Mouse (Mus musculus) activated CD4-positive, CD25-positive, alpha-beta regulatory T cell, adult 4 months (primary cell): ENCODE data around the gene Ptprn2. TPM values are rescaled to one million over a fixed set of nuclear protein-coding genes. Genes with fewer than 3 reads are reported as not detected.

Source experiments
- ATAC-seq: one replicate; pipeline ENCODE4 v1.8.0; 2017
- polyA plus RNA-seq, 2 experiments: library from polyadenylated mRNA; unstranded; fragments of 100-300 nt; shearing (Covaris generic); gene quantifications; one replicate each; pipeline ENCODE4 v1.2.1; 2017

Ptprn2 gene
- polyA plus RNA-seq, 2 experiments from 2014 or later: not detected

DNA sequence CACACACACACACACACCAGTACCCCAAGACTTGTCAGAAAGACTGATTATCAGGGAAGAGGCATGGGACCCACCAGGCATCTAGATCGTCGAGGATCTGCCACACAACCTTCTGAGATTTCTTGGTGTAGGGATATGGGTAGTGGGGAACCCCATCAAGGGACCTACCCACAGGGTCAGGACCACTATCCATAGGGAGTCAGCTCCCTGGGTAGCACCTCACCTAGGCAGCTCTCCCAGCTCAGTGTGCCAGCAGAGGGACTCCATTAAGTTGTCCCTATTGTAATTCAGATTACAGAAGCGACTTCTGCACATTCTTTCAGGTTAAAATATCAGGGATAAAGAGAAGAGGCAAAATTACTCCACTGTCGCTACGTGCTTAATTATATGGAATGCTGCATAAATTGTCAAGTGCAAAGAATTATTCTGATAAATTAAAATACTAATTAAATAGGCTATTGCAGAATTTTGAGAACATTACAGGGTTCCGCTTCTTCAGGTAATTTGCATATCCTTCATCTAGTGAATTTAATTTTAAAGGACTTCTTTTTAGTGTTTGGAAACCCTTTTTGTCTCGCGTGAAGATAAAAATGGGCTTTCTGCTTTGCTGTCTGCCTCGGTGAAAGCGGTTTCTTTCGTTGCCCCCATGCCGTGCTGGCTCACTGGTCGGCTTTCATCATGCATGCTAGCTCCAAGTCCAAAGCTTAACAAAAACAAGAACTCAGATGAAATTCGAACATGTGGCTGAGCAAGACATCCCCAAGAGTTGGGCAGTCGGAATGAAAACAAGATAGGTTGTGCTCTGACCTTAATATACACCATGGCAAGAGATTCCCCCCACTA, 531.5 kb downstream of the Ptprn2 start:
- ATAC-seq: no peak

DNA sequence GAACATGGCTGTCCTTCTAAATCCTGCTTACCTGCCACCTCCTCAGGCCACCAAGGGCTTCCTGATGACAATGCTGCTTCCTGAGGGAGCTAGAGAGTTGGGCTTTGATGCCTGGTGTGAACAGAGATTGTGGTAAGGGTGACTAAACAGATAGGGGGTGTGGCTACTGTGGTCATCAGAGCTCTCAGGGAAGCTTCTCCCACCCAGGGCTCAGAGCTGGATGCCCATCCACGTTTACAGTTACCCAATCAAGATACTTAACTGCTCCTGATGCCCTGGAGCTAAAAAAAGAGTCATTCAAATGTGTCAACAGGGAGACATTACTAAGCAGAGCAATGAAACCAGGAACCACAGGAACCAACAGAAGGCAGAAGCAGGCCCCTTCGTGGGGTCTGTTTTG, 532.4 kb downstream of the Ptprn2 start:
- no peak for ATAC-seq

DNA sequence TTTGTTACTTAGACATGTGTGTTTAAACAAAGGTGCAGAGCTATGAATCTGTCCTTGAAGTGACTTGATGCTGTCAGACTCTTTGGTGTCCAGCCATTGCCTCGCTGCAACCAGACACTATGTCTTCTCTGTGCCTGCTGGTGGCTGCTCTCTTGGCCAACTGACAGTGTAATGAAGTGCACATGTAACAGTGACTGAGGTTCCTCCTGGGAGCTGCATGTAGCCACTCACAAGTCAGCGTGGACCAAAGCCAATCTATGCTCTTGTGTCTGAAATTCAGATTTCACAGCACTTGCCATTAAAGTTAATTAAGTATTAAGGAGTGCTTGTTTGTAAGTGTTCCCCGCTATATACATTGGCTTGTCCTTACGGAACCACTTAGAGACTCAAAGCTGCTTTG, 537.7 kb downstream of the Ptprn2 start:
- no peak for ATAC-seq

DNA sequence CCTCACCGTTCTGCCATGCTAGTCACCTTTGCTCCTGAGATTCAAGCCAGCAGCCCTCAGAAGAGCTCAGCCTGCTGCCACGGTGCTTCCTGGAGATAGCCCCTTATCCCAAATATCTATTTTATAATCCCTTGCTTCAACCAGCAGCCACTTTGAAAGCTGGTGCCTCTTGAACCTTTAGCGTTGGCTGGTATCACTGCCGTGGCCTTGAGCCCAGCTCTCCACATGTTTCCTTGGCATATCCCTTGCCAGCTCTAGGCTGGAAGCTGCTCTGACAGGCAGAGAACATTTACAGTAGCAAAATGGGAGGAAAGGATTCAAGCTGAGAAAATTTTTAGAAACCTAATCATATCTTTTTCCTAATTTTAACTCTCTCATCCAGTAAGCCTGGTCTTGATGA, 539.4 kb downstream of the Ptprn2 start:
- ATAC-seq: no peak

DNA sequence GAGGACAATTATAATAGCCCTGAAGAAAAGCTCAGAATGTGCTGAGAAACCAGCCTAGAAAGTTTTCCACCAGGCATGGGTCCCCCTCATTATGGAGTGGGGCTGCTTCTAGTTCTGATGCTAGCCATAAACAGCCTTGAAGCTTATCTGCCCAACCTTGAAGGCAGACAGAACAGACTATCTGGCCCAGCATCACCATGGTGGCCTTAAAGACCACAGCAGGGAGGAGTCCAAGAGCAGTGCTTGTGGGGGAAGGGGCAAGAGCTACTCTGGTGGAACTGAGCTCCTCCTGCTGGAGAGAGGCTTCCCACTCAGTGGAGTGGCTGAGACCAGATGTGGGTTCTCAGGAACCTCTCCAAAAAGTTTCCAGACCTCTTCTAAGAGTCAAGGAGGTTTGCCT, 540.2 kb downstream of the Ptprn2 start:
- no peak for ATAC-seq

DNA sequence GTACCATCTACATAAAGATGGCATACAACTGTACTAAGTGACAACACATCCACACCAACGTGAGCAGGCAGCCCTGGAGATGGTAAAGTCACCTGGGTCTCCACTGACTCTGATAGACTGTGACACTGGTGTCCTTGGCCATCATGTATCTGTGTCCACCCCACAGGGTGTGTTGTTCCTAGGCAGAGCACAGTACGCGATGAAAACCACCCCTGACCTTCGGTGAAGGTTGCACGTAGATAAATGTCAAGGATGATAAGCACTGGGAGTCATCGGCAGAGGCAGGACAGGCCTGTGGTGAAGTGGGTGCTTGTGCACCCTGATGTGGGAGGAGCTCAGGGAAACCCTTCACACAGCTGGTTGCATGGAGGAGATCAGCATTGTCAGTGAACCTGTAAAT, 541.8 kb downstream of the Ptprn2 start:
- ATAC-seq: no peak

DNA sequence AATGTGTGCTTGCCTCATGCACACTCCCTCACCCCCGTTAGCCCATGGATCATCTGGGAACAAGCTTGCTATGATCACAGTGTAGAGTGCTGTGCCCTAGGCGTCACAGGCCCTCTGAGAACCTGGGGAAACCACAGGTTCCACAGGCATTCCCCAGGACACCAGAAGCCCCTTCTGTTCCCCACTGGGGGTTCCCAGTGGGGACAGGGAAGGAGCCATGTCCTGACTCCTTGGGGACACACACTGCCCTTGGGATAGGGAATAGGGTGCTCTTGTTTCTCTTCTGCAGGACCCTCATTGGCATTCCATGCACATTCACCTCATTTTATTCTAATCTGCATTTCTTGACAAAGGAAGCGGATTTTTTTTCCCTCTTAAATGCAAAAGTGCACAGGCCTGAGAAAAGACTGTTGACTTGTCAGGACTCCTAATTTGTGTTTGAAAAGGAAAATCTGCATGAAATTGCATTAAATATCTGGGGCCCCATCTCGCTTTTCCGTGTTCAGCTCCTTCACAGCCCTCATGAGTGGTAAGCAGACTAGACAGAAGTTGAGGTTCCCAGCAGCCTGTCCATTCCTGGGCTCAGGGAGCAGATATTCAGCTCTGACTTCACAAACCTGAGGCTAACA, 542.9 kb downstream of the Ptprn2 start:
- no peak for ATAC-seq

DNA sequence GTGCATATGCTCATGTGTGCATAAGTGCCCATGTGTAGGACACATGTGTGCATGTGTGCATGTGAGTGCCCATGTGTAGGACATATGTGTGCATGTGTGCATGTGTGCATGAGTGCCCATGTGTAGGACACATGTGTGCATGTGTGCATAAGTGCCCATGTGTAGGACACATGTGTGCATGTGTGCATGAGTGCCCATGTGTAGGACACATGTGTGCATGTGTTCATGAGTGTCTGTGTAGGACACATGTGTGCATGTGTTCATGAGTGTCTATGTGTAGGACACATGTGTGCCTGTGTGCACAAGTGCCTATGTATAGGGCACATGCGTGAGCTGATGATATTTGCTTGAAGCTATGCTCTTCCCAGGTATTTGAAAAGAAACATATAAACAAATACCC, 547.7 kb downstream of the Ptprn2 start:
- ATAC-seq: no peak

DNA sequence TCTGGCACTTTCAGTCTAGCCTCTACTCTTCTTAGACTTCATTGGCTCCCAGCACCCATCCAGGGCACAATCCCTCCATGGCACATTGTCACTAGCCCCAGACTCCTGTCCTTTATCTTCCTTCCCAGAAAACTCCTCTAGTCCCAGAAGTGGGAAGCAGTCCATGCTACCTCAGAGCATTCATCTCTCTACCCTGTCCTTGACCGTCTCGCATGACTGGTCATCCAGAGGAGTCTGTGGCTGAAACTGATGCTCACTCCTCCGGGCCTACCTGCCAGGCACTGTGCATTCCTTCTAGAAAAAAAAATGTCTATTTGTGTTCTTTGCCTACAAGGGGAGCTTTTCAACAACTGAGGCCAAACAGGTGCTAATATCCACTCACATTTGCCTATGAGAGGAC, 549.0 kb downstream of the Ptprn2 start:
- no peak for ATAC-seq

DNA sequence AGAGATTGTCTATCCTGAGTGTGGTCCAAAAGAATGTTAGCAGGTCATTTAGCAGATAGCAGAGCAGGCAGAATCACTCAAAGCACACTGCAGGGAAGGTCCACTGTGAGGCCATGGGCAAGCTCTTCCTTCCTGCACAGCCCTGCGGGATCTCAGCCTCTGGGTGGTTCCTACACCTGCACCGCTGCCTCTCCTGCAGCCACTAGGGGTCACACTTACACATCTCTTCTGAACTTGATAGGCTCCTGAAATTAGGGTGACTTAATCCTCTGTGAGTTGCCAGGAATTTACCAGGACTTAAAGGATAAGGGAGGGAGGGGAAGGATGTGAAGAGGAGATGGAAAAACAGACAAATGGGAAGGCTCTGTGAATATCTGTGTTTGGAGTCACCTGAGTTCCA, 549.7 kb downstream of the Ptprn2 start:
- ATAC-seq: no peak

DNA sequence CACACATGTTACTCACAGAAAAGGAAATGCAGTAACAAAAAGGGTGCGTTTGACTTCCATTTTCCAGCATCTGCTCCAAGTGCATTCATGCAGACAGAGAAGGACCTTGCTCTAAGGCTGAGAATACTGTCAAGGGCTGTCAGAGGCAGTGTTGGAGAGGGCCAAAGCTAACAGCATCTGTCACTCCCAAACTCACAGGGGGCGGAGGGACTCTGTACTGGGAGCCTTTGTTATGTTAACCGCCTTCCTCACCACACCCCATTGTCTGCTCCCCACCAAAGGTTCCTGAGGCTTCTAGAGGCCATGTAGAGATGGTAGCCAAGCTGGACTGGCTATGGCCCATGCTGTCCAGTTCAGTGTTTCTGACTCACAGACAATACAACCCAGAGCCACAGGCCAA, 553.9 kb downstream of the Ptprn2 start:
- no peak for ATAC-seq

DNA sequence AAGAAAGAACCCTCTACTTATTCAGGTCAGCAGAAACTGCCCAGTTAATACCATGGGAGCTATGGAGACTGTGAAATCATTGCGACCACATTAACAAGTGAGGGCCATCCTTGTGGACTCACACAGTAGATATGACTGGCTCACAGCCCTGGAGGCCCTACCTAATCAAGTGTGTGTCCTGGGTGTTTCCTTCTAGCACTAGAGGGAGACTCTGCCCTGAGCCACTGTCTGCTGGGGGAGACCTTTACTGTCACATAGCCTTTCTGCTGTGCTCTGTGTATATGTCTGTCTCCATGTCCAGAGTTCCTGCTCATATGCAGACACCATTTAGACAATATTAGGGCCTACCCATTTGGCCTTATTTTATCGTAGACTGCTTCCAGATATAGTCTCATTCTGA, 555.9 kb downstream of the Ptprn2 start:
- ATAC-seq: no peak

DNA sequence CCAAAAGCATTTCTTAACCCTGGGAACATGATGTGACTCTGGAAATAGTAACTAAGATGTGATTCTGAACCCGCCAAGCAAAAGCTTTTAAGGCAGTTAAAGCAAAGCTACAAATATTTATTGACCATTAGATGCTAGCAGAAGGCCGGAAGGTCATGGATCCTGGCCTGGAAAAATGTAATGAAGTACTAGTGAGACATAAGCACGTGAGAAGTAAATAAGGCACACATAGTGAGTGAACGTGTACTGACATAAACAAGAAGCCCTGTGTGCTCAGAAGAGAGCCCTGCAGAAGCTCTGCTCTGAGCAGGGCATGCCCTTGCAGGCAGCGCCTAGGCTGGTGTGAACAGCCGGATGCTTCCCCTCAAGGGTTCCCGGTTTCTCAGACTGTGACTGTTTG, 557.2 kb downstream of the Ptprn2 start:
- no peak for ATAC-seq

DNA sequence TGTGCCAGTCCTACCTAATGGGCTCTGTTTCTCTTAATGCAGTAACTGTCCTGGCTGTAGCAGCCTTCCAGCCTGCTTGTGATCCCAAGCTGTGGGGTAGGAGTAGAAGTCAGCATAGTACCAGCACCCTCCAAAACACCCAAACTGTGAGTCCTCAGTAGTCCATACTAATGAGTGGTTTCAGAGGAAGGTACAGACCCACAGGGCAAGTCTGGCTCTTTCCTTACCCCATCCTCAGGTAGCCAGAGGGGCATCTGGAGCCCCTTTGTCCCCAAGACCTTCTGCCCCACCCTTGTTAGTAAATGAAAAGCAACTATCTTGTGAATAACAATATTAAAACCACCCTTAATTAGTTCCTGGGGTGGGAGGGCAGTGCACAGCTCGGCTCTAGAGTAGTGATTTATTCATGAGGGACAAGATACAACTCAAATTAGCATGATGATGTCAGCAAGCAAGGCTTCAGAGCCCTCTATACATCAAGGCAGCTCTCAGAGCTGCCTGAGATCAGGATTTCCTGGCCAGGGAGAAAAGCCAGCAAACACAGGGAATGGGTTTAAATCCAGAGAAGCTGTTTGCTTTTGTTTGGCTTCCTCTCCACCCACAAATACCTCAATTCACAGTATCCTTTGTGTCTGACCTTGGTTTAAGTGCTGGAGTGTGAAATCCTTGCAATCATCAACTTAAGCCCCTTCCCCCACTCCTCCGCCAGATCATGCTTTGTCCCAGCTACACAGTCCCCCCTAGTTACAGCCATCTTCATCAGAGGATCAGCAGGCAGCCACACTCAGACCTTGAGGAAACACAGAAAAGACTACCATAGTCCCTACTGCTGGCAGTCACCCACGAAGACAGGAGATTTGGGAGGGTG, 562.1 kb downstream of the Ptprn2 start:
- ATAC-seq: no peak

DNA sequence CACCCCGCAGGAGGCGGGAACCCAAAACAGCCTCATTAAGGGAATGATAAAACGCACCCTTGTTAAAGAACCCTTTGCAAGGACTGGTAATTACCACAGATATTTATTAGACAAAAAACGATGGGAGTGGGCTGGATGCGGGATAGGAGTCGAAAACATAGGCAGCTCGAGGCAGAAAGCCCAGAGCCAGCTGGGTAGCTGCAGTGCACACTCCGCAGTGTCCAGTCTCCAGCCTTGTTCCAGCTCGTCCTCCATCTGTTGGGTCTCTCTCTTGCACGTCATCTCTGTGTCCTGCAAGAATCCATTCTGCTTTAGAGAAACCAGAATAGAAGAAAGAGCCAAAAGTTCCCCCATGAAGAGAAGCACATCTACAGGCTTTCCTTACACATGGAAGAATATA, 564.3 kb downstream of the Ptprn2 start:
- no peak for ATAC-seq

DNA sequence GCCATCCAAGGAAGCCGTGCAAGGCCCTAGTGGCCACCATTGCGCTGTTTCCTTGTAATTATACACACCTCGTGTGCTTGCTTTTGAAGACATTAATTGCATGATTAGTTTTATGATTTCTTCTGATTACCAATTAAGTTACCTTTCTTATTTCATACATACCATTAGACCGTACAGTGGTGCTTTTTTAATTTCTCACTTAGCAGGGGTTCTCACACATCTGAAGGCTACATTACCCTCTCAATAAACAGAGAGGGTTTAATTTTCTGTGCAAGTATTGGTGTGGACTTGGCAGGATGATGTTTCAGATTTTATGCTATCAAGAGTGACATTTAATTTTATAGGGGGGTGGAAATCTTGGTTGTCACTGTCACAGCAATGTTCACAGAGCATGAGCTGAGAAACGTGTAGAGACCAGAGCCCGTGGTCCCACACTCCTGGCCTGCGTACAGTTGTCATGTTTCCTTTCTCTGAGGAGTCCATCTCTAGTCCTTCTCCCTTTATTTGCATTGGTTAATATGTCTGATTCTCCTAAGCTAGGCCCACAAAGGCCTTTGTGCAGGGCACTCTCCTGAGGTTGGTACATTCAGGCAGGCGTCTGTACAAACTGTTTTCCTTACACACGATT, 567.8 kb downstream of the Ptprn2 start:
- ATAC-seq: no peak

DNA sequence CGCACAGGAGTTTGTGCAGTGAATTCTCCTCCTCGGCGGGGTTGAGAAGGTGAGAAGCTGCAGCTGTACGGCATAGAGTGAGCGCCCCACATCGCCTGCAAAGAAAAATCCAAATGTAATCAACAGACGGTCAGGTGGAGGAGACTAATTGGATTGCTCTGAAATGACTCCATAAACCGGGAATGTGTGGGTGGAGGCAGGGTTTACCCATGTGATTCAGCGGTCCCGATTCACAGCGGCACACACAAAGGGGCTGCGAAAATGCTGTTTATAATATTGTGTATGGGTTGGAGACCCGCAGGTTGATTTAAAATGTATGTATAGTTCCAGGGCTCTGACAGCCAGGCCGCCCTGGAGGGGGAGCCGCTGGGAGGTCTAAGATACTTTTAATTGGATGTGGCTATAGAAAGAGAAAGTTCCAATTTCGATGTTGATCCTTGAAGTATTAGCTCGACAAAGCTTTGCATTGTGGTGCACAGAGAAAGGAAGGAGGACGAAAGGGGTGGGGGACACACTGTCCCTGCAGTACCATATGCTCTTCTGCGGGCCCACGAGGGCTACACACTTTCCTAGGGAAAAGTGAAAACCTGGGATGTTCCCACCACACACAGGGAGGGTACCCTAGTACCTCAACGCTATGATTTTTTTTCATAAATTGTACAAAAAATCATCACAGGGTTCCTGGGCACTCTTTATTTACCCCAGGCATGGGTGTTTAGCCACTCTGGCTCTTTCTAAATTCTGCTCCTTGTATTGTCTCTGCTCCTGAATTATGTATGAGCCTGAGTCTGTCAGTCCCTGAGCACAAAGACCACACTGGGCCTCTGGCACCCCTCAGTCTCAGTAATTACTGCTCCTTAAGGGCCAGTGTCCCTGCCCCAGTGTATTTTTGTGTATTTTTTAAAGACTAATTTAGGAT, 568.6 kb downstream of the Ptprn2 start:
- no peak for ATAC-seq

DNA sequence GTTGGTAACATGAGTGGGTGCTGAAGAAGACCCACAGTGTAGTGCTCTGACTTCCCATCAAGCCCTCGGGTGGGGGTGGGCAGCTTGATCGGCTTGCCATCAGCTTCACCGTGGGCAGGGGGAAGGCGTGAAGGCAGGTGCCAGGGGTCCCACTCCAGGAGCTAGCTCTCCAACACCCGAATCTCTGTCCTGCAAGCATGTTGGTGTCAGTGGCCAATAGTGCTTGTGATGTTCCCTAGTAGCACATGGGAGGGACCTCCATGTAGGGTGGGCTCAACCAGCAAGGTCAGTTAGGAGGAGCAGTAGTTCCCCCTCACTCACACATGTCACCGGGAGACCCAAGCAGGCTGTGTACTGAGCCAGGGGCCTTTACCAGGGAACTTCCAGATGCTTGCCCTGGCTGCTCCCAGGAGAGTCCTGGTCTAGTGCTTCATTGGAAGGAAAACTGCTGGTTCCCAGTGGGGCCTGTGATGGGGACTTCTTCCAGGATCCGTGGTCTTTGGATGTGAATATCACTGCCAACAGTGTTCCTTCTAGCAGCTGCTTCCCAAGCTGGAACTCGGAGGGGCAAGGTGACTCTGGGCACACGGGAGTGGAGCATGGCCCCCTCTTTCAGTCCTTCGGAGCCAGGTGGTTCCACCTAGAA, 569.5 kb downstream of the Ptprn2 start:
- no peak for ATAC-seq

DNA sequence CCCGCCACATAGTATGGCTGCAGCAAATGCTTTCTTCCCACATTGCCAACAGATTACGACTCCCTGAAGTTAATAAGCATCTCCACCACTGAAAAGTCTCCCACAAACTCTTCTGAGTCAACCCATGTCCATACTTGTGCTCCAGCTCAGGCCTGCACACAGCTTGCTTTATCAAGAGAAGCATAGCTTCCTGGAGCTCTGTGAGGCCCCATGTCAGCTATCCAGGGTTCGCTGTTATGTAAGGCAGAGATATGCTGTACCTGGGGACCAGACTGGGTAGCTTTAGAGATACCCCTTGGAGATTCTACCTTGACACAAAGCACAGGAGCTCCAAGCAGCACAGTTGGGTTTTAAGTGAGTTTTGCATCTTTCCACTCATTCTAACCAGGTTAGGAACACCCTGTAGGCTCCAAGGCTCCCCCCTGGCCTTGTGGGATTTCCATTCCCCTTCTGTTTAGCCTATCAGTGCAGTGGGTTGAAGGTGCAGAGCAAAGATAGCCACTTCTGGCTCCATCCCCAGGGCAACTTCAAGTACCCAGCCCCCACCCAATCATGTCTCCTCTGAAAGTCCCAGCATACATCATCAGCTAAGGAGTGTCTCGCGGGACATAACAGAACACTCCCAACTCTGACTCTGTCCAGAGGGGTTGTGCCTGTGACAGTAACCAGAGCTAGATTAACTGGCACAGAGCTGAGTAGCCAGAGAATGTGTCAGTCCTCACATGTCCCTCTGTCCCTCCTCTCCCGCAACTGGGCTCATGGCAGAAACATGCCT, 572.9 kb downstream of the Ptprn2 start:
- ATAC-seq: no peak

DNA sequence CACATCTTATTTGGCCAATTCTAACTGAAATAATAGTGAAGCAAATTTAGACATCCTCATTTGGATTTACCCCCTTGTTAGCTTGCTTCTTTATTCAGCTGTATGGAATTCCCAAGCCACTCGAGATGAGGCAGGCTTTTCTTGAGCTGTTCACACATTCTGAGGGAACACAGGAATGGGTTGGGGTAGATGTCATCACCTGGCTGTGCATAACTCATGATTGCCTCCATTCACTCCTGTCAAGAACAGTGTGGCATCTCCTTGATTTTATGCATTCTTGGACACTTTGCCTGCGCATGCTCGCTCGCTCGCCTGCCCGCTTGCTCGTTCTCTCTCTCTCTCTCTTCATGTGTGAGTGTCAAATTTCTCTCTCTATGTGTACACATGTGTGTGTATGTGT, 573.5 kb downstream of the Ptprn2 start:
- ATAC-seq: no peak

DNA sequence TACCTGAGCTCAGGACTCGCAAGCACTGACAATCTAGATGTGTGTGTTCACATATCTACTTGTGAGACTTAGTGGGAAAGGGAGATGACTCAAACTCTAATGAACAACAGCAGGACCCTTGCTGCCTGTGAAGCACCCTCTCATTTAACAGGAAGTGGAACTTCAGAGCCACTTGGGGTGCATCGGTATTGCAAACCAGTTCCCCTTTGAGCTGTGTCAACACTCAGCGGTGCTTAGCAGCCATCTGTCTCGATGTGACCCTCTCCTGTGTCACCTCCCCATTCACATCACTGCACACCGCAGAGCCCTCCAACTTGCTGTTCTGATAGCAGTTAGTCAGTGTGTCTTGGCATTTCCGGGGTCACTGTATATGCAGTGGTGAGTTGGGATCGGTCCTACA, 592.1 kb downstream of the Ptprn2 start:
- ATAC-seq: no peak
